Mouse (Mus musculus) erythroblast, adult 5-6 weeks (primary cell): ENCODE data around the gene Srrt. TPM values are rescaled to one million over a fixed set of nuclear protein-coding genes. Genes with fewer than 3 reads are reported as not detected.
A peak's percentile ranks its signal among the peaks of the same experiment; 100 is the strongest.
"Not testable (repeated sequence)": the region's sequence is repeated elsewhere in the genome, so short reads cannot be mapped to it uniquely, and the experiment has no call there.

Source experiments
- ATAC-seq: replicated peaks from 2 replicates; pipeline ENCODE4 v1.8.0; 2016; ENCODE audit warnings: moderate number of reproducible peaks, mild to moderate bottlenecking, moderate TSS enrichment, inconsistent platforms; ENCODE audit not compliant: poor library complexity, low FRiP score, severe bottlenecking
- total RNA-seq, 2 experiments: library from RNA; stranded (forward) in 1 of 2; stranded (reverse) in 1 of 2; fragments of 150-400 nt in 1 of 2; fragments of 200-764, 138-1000 nt in 1 of 2; gene quantifications; 2 replicates each; pipeline versions ENCODE4 v1.2.3 to v1.2.4; 2015 to 2017; ENCODE audit warnings: low replicate concordance in 2 of 2

Gene Srrt
- total RNA-seq, 2 experiments from 2014 or later = 85.7 to 227 TPM

DNA sequence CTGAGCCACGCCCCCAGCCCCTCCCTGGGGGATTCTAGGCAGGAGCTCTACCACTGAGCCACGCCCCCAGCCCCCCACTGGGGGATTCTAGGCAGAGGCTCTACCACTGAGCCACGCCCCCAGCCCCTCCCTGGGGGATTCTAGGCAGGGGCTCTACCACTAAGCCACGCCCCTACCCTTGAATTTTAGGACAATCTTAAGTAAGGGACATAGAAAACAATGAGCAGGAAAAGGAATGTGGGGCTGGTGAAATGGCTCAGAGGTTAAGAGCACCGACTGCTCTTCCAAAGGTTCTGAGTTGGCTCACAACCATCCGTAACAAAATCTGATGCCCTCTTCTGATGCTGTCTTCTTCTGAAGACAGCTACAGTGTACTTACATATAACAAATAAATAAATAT, 23.1 kb downstream of the Srrt start:
- ATAC-seq = not testable (repeated sequence)

DNA sequence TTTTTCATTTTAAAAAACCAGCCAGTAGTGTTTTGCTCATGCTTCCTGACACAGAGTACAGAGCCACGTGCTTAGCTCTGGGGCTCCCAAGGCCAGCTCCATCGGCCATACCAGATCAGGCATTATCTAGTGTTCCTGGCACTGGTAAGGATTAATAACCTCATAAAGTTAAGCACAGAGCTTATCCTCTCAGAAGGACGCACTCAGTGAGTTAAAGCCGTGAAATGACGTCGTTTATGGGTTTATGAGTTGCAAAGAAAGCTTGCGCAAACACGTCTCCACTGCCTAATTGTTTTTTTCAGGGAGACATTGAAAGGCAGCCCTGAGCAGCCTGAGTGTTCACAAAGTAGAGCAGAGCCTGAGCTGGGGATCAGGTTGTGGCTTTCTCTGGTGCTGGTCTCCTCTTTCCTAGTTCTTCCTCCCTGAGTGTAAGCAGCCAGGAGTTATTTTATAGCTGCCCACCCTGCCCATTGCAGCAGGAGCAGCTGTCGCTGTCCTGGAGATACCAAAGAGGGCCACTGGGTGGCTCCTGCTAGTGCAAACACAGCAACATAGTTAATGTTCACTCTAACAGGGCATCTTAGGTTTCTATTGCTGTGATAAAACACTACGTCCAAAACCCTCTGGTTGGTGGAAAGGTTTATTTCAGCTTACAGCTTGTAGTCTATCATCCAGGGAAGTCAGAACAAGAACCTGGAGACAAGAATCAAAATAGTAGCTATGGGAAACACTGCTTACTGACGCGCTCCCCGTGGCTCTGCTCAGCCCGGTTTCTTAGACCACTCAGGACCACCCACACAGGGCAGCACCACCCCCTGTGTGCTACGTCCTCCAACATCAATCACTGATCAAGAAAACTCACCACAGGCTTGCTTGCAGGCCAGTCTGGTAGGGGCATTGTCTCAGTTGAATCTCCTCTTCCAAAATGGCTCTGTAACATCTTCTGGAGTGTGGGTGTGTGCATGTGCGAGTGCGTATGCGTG, 29.8 kb downstream of the Srrt start:
- ATAC-seq = no peak

DNA sequence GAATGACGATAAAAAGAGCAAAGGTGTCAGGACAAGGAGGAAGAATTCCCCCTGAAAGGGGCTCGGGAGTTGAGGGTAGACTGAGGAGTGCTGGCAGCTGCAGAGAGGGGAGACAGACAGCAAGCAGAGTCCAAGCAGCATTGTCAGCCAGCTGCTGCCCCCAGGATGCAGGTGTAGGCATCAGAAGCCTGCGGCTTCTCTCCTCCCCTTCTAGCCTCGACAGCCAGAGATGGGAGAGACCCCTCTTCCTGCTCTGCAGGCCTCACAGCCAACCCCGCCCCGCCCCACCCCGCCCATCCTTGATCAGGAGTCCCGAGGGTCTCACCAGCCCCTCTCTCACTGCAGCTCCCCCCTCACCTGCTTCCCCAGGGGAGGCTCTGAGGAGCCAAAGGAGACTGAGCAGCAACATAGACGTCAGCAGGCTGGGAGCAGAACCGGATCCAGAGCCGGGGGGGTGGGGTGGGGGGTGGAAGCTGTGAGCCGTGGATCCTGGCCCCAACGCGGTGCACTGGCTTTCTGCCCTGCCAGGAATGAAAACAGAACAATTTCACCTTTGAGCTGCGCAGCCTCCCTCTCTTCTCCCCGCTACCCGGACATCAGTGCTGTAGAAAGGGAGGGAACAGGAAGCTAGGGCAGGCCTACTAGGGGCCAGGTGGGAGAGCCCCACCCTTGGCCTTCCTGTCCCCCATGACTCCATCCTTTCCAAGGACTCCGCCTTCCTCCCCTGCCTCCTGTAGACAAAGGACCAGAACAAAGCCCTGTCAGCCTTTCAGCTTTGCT, 39.2 kb downstream of the Srrt start:
- no peak for ATAC-seq

DNA sequence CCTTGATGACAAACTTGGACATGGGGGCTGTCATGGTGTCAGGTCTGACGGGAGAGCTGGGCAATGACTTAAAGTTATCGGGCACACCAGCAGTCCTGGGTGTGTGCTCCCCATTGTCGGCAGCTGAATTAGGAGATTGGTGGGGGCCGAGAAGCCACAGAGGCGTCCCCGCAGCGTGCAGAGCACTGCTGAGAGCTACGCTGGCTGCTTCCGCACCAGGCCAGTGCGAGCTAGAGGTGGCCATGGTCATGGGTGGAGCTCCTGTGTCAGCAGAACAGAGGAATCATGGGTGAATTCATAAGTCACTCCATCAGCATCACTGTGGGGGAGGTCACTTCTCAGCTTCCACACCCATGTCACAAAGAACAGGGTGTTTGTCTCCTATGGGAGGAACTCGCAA, 42.7 kb downstream of the Srrt start:
- peak; percentile 35; the same call in 1 of the 2 replicates for ATAC-seq

DNA sequence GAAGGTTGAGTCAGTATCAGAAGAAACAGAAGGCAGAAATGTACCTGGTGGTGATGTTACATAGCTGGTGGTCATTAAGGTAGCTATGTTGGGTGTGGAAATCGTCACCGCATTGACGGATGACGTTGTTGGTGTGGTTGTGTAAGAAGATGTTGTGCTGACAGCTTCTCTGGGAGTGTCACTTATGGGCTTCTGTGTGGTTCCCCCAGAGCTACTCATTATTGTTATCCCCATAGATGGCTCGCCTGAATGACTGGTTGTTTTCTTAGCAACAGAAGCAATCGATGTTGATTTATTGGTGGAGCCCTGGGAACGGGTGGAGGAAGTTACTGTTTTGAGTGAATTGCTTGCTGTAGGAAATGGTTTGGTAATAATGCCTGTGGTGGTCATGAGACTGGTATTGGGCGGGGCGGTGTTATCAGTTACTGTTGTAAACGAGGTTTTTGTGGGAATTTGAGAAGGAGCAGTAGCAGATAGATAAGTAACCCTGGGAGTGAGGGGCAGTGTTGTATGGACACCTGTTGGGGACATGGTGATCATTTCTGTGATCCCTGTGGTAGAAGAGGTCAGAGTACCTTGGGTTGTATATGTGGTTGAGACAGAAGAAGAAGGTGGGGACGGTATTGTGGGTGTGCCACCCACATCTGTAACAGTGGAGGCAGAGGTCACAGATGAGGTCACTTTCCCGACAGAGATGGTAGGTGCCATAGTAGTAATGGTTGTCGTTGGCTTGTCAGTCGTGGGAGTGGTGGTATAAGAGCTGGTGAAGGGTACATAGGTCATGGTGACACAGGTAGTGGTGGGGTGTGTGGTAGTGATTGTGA, 43.4 kb downstream of the Srrt start:
- no peak for ATAC-seq

Other genes with a start within 250 kb of the Srrt start
- gene Serpine1, start 235.4 kb downstream of the Srrt start, total RNA-seq (2015; ENCODE audit: low replicate concordance) = 0.21 TPM in 1 of 2 replicates, not detected in the other
- gene Serpine1, start 235.4 kb downstream of the Srrt start, total RNA-seq (2017; ENCODE audit: low replicate concordance) = 0.84 TPM in 1 of 2 replicates, not detected in the other
- 128 and 178 TPM in 2 replicates for gene Trim56, start 191.5 kb downstream of the Srrt start, total RNA-seq (2015; ENCODE audit: low replicate concordance)
- gene Trim56, start 191.5 kb downstream of the Srrt start, total RNA-seq (2017; ENCODE audit: low replicate concordance) = 253 and 303 TPM in 2 replicates
- gene Muc3, start 158.4 kb downstream of the Srrt start, total RNA-seq (2015; ENCODE audit: low replicate concordance) = not detected in 2 replicates
- not detected in 2 replicates for gene Muc3, start 158.4 kb downstream of the Srrt start, total RNA-seq (2017; ENCODE audit: low replicate concordance)
- gene Muc3a, start 95.3 kb downstream of the Srrt start, total RNA-seq (2015; ENCODE audit: low replicate concordance) = 1.9 TPM in 1 of 2 replicates, not detected in the other
- gene Muc3a, start 95.3 kb downstream of the Srrt start, total RNA-seq (2017; ENCODE audit: low replicate concordance) = not detected in 2 replicates
- 63.5 and 69.6 TPM in 2 replicates for gene Ache, start 20.2 kb downstream of the Srrt start, total RNA-seq (2015; ENCODE audit: low replicate concordance)
- 55.2 and 63.8 TPM in 2 replicates for gene Ache, start 20.2 kb downstream of the Srrt start, total RNA-seq (2017; ENCODE audit: low replicate concordance)
- 19.0 and 21.7 TPM in 2 replicates for gene Ufsp1, start 13.0 kb downstream of the Srrt start, total RNA-seq (2015; ENCODE audit: low replicate concordance)
- gene Ufsp1, start 13.0 kb downstream of the Srrt start, total RNA-seq (2017; ENCODE audit: low replicate concordance) = 16.6 and 27.9 TPM in 2 replicates
- gene Trip6, start 6.7 kb upstream of the Srrt start, total RNA-seq (2015; ENCODE audit: low replicate concordance) = 0.96 and 2.1 TPM in 2 replicates
- 2.6 TPM in 1 of 2 replicates, not detected in the other for gene Trip6, start 6.7 kb upstream of the Srrt start, total RNA-seq (2017; ENCODE audit: low replicate concordance)
- 1.9 TPM in 2 replicates for gene Slc12a9, start 25.9 kb upstream of the Srrt start, total RNA-seq (2015; ENCODE audit: low replicate concordance)
- gene Slc12a9, start 25.9 kb upstream of the Srrt start, total RNA-seq (2017; ENCODE audit: low replicate concordance) = 0.43 and 0.98 TPM in 2 replicates
- gene Ephb4, start 42.4 kb upstream of the Srrt start, total RNA-seq (2015; ENCODE audit: low replicate concordance) = not detected in 2 replicates
- not detected in 2 replicates for gene Ephb4, start 42.4 kb upstream of the Srrt start, total RNA-seq (2017; ENCODE audit: low replicate concordance)
- gene Zan, start 169.4 kb upstream of the Srrt start, total RNA-seq (2015; ENCODE audit: low replicate concordance) = not detected in 2 replicates
- not detected in 2 replicates for gene Zan, start 169.4 kb upstream of the Srrt start, total RNA-seq (2017; ENCODE audit: low replicate concordance)
- gene Pop7, start 194.8 kb upstream of the Srrt start, total RNA-seq (2015; ENCODE audit: low replicate concordance) = 9.0 TPM in 1 of 2 replicates, not detected in the other
- gene Pop7, start 194.8 kb upstream of the Srrt start, total RNA-seq (2017; ENCODE audit: low replicate concordance) = 4.4 and 7.2 TPM in 2 replicates
- gene Gigyf1, start 210.9 kb upstream of the Srrt start, total RNA-seq (2015; ENCODE audit: low replicate concordance) = 5.6 and 6.1 TPM in 2 replicates
- gene Gigyf1, start 210.9 kb upstream of the Srrt start, total RNA-seq (2017; ENCODE audit: low replicate concordance) = 5.3 and 8.4 TPM in 2 replicates
- not detected in 2 replicates for gene Epo, start 225.6 kb upstream of the Srrt start, total RNA-seq (2015; ENCODE audit: low replicate concordance)
- gene Epo, start 225.6 kb upstream of the Srrt start, total RNA-seq (2017; ENCODE audit: low replicate concordance) = not detected in 2 replicates
- gene Gnb2, start 225.8 kb upstream of the Srrt start, total RNA-seq (2015; ENCODE audit: low replicate concordance) = 77.0 and 113 TPM in 2 replicates
- 94.2 and 96.3 TPM in 2 replicates for gene Gnb2, start 225.8 kb upstream of the Srrt start, total RNA-seq (2017; ENCODE audit: low replicate concordance)
- not detected in 2 replicates for gene Actl6b, start 245.8 kb upstream of the Srrt start, total RNA-seq (2015; ENCODE audit: low replicate concordance)
- gene Actl6b, start 245.8 kb upstream of the Srrt start, total RNA-seq (2017; ENCODE audit: low replicate concordance) = not detected in 2 replicates